Mouse (Mus musculus) embryonic facial prominence, embryonic 11.5 days (tissue): ENCODE results near the gene E2f6. TPM values are rescaled to one million over a fixed set of nuclear protein-coding genes. Genes with fewer than 3 reads are reported as not detected.
A peak's percentile ranks its signal among the peaks of the same experiment; 100 is the strongest.

Experiments
- ATAC-seq: fragments of 200-750 bp; cut with Nextera tagmentation; replicated peaks from 2 replicates; pipeline ENCODE4 v1.8.0; 2017; ENCODE audit warnings: low read depth; ENCODE audit not compliant: insufficient number of reproducible peaks, low FRiP score, low TSS enrichment
- DNase-seq: peaks from one replicate; pipeline ENCODE4 v3.0.0-alpha.2; 2015; ENCODE audit warnings: low spot score
- H3K27ac ChIP-seq: fragments of 300-500 bp; sonication (generic); replicated peaks from 2 replicates; pipeline ENCODE4 v1.5.1; 2014; ENCODE audit warnings: mild to moderate bottlenecking, low read depth, low read length, control low read depth
- H3K27me3 ChIP-seq: fragments of 300-500 bp; sonication (generic); 2 replicates; pipeline ENCODE4 v1.6.1; 2014; ENCODE audit warnings: mild to moderate bottlenecking, low read length, moderate library complexity, mixed read lengths; ENCODE audit not compliant: control insufficient read depth, insufficient read depth
- H3K36me3 ChIP-seq: fragments of 300-500 bp; sonication (generic); replicated peaks from 2 replicates; pipeline ENCODE4 v1.6.1; 2014; ENCODE audit warnings: low read depth, mild to moderate bottlenecking, low read length, moderate library complexity, mixed read lengths; ENCODE audit not compliant: control insufficient read depth, insufficient read depth
- H3K4me1 ChIP-seq: fragments of 300-500 bp; sonication (generic); 2 replicates; pipeline ENCODE4 v1.6.1; 2014; ENCODE audit warnings: low read length, mixed read lengths; ENCODE audit not compliant: control insufficient read depth, insufficient read depth
- H3K4me2 ChIP-seq: fragments of 300-500 bp; sonication (generic); 2 replicates; pipeline ENCODE4 v1.6.1; 2014; ENCODE audit warnings: low read depth, mild to moderate bottlenecking, control low read depth, low read length, moderate library complexity
- H3K4me3 ChIP-seq: fragments of 300-500 bp; sonication (generic); 2 replicates; pipeline ENCODE4 v1.5.1; 2014; ENCODE audit warnings: low read depth, low read length, control low read depth
- H3K9ac ChIP-seq: fragments of 300-500 bp; sonication (generic); replicated peaks from 2 replicates; pipeline ENCODE4 v1.6.1; 2014; ENCODE audit warnings: mild to moderate bottlenecking, control low read depth, low read length
- H3K9me3 ChIP-seq: fragments of 300-500 bp; sonication (generic); replicated peaks from 2 replicates; pipeline ENCODE4 v1.6.1; 2016; ENCODE audit warnings: mild to moderate bottlenecking, low read length, inconsistent platforms, mixed read lengths; ENCODE audit not compliant: control insufficient read depth
- WGBS: fragments of 180-500 bp; shearing (Covaris S2); extraction: QIAGEN DNeasy Blood & Tissue Kit; methylation state at CpG from one replicate; pipeline ENCODE4 v1.1.7; 2014; 5-methylcytosine and 5-hydroxymethylcytosine counted together
- polyA plus RNA-seq: library from polyadenylated mRNA; unstranded; fragments of >200 nt; fragmentation: Nextera tagmentation; extraction: Ambion mirVana; gene quantifications from 2 replicates; pipeline ENCODE4 v1.2.1, GENCODE M21; 2014

E2f6 gene
- polyA plus RNA-seq, 1 experiment from 2014 or later: 87.6 TPM

- Histone ChIP-seq H3K4me3 (no peak overlapping the region), H3K36me3 (no peaks in the 10 kb centered on the region), H3K9ac (no peak overlapping the region), H3K4me2 (no peak overlapping the region), H3K27ac (no peak overlapping the region), H3K27me3 (no peaks in the 10 kb centered on the region), H3K4me1 (no peaks in the 10 kb centered on the region; the same call in 1 of the 2 replicates), H3K9me3 (no peaks in the 10 kb centered on the region)
- DNase-seq (no peak), ATAC-seq (no peak)
- WGBS: 22% methylated on average over 5 of the region's 5 CpGs
Observed at GRCm38 (mm10) chr12:16803237-16803955, 7.4 kb upstream of the E2f6 start.

- H3K4me1 ChIP-seq: no peaks in the 10 kb centered on the region; the same call in 1 of the 2 replicates
- H3K4me2 ChIP-seq: no peak overlapping the region
- 20% methylated on average over 5 of the region's 5 CpGs for WGBS
- no peak overlapping the region for H3K27ac ChIP-seq
- DNase-seq (peak; percentile 28), ATAC-seq (no peak)
- H3K36me3 ChIP-seq: no peaks in the 10 kb centered on the region
- no peak overlapping the region for H3K9ac ChIP-seq
- H3K27me3 ChIP-seq: no peaks in the 10 kb centered on the region
- H3K4me3 ChIP-seq: no peak overlapping the region
- H3K9me3 ChIP-seq: no peaks in the 10 kb centered on the region
Observed at GRCm38 (mm10) chr12:16803956-16804430, 6.8 kb upstream of the E2f6 start.

GRCm38 (mm10) chr12:16805511-16805910, 5.3 kb upstream of the E2f6 start:
- no peaks in the 10 kb centered on the region; the same call in 1 of the 2 replicates for H3K4me1 ChIP-seq
- WGBS: 4% methylated on average over 5 of the region's 5 CpGs
- H3K9ac ChIP-seq: no peak overlapping the region
- H3K9me3 ChIP-seq: no peaks in the 10 kb centered on the region
- no peak overlapping the region for H3K27ac ChIP-seq
- no peaks in the 10 kb centered on the region for H3K27me3 ChIP-seq
- H3K4me3 ChIP-seq: no peak overlapping the region
- H3K36me3 ChIP-seq: no peaks in the 10 kb centered on the region
- H3K4me2 ChIP-seq: no peak overlapping the region
- DNase-seq: peak; percentile 94
- ATAC-seq: no peak

- H3K9ac ChIP-seq: no peak overlapping the region
- no peaks in the 10 kb centered on the region for H3K27me3 ChIP-seq
- ATAC-seq: no peak
- H3K9me3 ChIP-seq: no peaks in the 10 kb centered on the region
- WGBS: 46% methylated on average over 3 of the region's 3 CpGs
- peak; percentile 70 for DNase-seq
- H3K27ac ChIP-seq: no peak overlapping the region
- no peaks in the 10 kb centered on the region for H3K4me1 ChIP-seq
- H3K4me3 ChIP-seq: no peak overlapping the region
- H3K36me3 ChIP-seq: no peaks in the 10 kb centered on the region
- no peak overlapping the region for H3K4me2 ChIP-seq
Observed at GRCm38 (mm10) chr12:16808045-16808444, 2.7 kb upstream of the E2f6 start.

- no peak overlapping the region for H3K27ac ChIP-seq
- peak overlapping the region; percentile 81 for H3K4me2 ChIP-seq
- H3K27me3 ChIP-seq: no peaks in the 10 kb centered on the region
- peak; percentile 48 for DNase-seq
- no peak; the same call in 1 of the 2 replicates for ATAC-seq
- H3K36me3 ChIP-seq: no peaks in the 10 kb centered on the region
- no peaks in the 10 kb centered on the region for H3K9me3 ChIP-seq
- H3K4me1 ChIP-seq: no peaks in the 10 kb centered on the region
- WGBS: 5% methylated on average over 15 of the region's 15 CpGs
- H3K9ac ChIP-seq: peak overlapping the region; percentile 92
- H3K4me3 ChIP-seq: peak overlapping the region; percentile 76
Observed at GRCm38 (mm10) chr12:16811477-16811876, 714 bp downstream of the E2f6 start.

GRCm38 (mm10) chr12:16817147-16817546, 6.4 kb downstream of the E2f6 start:
- Histone ChIP-seq H3K36me3 (peaks cover 4% of the 10 kb centered on the region), H3K27ac (no peak overlapping the region)
- ATAC-seq: no peak

GRCm38 (mm10) chr12:16818513-16818912, 7.8 kb downstream of the E2f6 start:
- Histone ChIP-seq H3K4me1 (no peaks in the 10 kb centered on the region), H3K27me3 (no peaks in the 10 kb centered on the region), H3K4me2 (no peak overlapping the region), H3K27ac (no peak overlapping the region), H3K9ac (no peak overlapping the region), H3K36me3 (peaks cover 6% of the 10 kb centered on the region), H3K9me3 (no peaks in the 10 kb centered on the region), H3K4me3 (no peak overlapping the region)
- ATAC-seq (no peak), DNase-seq (no peak)
- WGBS: 58% methylated on average over 11 of the region's 11 CpGs

More at GRCm38 (mm10) chr12:16817147-16817546, 6.4 kb downstream of the E2f6 start:
- no peak overlapping the region for H3K9ac ChIP-seq
- 91% methylated on average over 4 of the region's 4 CpGs for WGBS
- no peak overlapping the region for H3K4me2 ChIP-seq
- no peak for DNase-seq
- no peaks in the 10 kb centered on the region for H3K4me1 ChIP-seq
- no peaks in the 10 kb centered on the region for H3K27me3 ChIP-seq
- no peak overlapping the region for H3K4me3 ChIP-seq
- H3K9me3 ChIP-seq: no peaks in the 10 kb centered on the region

- no peak for ATAC-seq
- Histone ChIP-seq H3K27ac (no peak overlapping the region), H3K4me2 (no peak overlapping the region), H3K4me1 (no peaks in the 10 kb centered on the region), H3K9ac (no peak overlapping the region), H3K9me3 (no peaks in the 10 kb centered on the region), H3K4me3 (no peak overlapping the region), H3K27me3 (no peaks in the 10 kb centered on the region), H3K36me3 (peaks cover 6% of the 10 kb centered on the region)
- WGBS: 88% methylated on average over 7 of the region's 7 CpGs
- DNase-seq: no peak
Observed at GRCm38 (mm10) chr12:16820761-16821160, 10.0 kb downstream of the E2f6 start.
